Mouse (Mus musculus) kidney, adult 2 months (tissue): ENCODE measurements around the gene Pth1r.

Source experiments
- CTCF ChIP-seq: fragments of 200-500 bp; conservative IDR thresholded peaks from 2 replicates; pipeline ENCODE4 v1.5.1; 2011; ENCODE audit warnings: low read depth, mild to moderate bottlenecking, control low read depth, low read length, moderate library complexity, mixed read lengths; ENCODE audit not compliant: insufficient read depth, insufficient read length
- POLR2A ChIP-seq: fragments of 200-500 bp; IDR thresholded peaks from one replicate; pipeline ENCODE4 v1.6.1; 2011; ENCODE audit warnings: low read depth, low read length, control low read depth

DNA sequence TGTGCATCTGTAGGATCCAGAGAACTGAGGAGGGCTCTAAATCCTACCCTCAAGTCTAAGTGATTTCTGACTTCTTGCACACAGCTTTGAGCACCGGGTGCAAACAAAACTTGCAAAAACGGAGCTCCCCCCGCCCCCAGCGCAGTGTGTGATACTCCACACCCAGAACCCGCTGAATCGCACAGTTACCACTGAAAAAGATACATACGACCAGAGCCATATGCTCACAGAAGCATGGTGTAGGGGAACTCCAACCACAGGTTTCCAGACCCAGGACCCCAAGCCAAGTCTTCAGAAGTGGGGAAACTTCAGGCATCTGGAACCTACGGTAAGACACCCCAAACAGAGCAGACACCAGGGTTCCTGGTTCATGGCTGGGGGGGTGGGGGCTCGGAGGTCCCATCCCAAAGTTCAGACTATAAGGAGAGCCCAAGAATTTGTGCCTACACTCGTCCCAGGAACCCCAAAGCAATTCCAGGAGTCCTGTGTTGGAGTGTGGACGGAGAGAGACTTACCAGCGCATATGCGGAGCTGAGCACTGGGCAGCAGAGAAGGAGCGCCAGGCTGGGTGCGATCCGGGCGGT is 5.1 kb downstream of the Pth1r start, which contains the start of gene Myl3:
- no peak for TF ChIP-seq CTCF
- TF ChIP-seq POLR2A: no peak
